Mouse (Mus musculus): ENCODE measurements around the gene Cldn7. TPM values are rescaled to one million over a fixed set of nuclear protein-coding genes. Genes with fewer than 3 reads are reported as not detected.

Cldn7 gene
- polyA plus RNA-seq, 1 experiment, result 0.38 TPM

- TF ChIP-seq POLR2A (IDR thresholded peaks at IDR 0.05; ENCODE audit: borderline replicate concordance, extremely low read depth, insufficient read depth, insufficient read length, poor library complexity, severe bottlenecking) (no peak), CTCF (IDR thresholded peaks at IDR 0.05; ENCODE audit: borderline replicate concordance, extremely low read depth, insufficient read depth, insufficient read length) (no peak)
- DNase-seq (ENCODE audit: low read depth), result no peak
These were observed 52.7 kb downstream of the Cldn7 start for GRCm38 (mm10) chr11:70017199-70017767.

Other genes with a start within 250 kb of the Cldn7 start
- gene Polr2a, start 206.1 kb upstream of the Cldn7 start, polyA plus RNA-seq (2012; rRNA removed), result 35.8 and 71.0 TPM in 2 replicates
- 0.68 and 1.1 TPM in 2 replicates for gene Slc35g3, start 202.8 kb upstream of the Cldn7 start, polyA plus RNA-seq (2012; rRNA removed)
- 10.0 and 12.1 TPM in 2 replicates for gene Zbtb4, start 198.9 kb upstream of the Cldn7 start, polyA plus RNA-seq (2012; rRNA removed)
- gene Chrnb1, start 168.8 kb upstream of the Cldn7 start, polyA plus RNA-seq (2012; rRNA removed), result 3.0 and 4.2 TPM in 2 replicates
- 20.4 and 20.9 TPM in 2 replicates for gene Fgf11, start 162.9 kb upstream of the Cldn7 start, polyA plus RNA-seq (2012; rRNA removed)
- gene Tmem102, start 159.2 kb upstream of the Cldn7 start, polyA plus RNA-seq (2012; rRNA removed), result 0.30 and 0.36 TPM in 2 replicates
- not detected in 2 replicates for gene Gm39566, start 149.5 kb upstream of the Cldn7 start, polyA plus RNA-seq (2012; rRNA removed)
- gene Spem2, start 146.3 kb upstream of the Cldn7 start, polyA plus RNA-seq (2012; rRNA removed), result not detected in 2 replicates
- 1.3 and 1.4 TPM in 2 replicates for gene Spem1, start 142.6 kb upstream of the Cldn7 start, polyA plus RNA-seq (2012; rRNA removed)
- gene Nlgn2, start 127.0 kb upstream of the Cldn7 start, polyA plus RNA-seq (2012; rRNA removed), result 123 and 183 TPM in 2 replicates
- gene Tmem256, start 126.3 kb upstream of the Cldn7 start, polyA plus RNA-seq (2012; rRNA removed), result 167 and 271 TPM in 2 replicates
- gene Plscr3, start 118.4 kb upstream of the Cldn7 start, polyA plus RNA-seq (2012; rRNA removed), result 86.3 and 105 TPM in 2 replicates
- gene Tnk1, start 106.0 kb upstream of the Cldn7 start, polyA plus RNA-seq (2012; rRNA removed), result 0.18 and 0.29 TPM in 2 replicates
- gene Tmem95, start 86.8 kb upstream of the Cldn7 start, polyA plus RNA-seq (2012; rRNA removed), result not detected in 2 replicates
- 1.6 and 1.9 TPM in 2 replicates for gene Kctd11, start 83.4 kb upstream of the Cldn7 start, polyA plus RNA-seq (2012; rRNA removed)
- 0.59 and 0.82 TPM in 2 replicates for gene Acap1, start 69.2 kb upstream of the Cldn7 start, polyA plus RNA-seq (2012; rRNA removed)
- gene 2810408A11Rik, start 63.8 kb upstream of the Cldn7 start, polyA plus RNA-seq (2012; rRNA removed), result 8.5 and 9.5 TPM in 2 replicates
- 118 and 129 TPM in 2 replicates for gene Neurl4, start 63.7 kb upstream of the Cldn7 start, polyA plus RNA-seq (2012; rRNA removed)
- gene Gps2, start 50.9 kb upstream of the Cldn7 start, polyA plus RNA-seq (2012; rRNA removed), result 80.8 and 109 TPM in 2 replicates
- gene Eif5a, start 42.8 kb upstream of the Cldn7 start, polyA plus RNA-seq (2012; rRNA removed), result 727 and 821 TPM in 2 replicates
- gene Ybx2, start 29.0 kb upstream of the Cldn7 start, polyA plus RNA-seq (2012; rRNA removed), result 45.0 and 67.9 TPM in 2 replicates
- 5.2 and 12.5 TPM in 2 replicates for gene Slc2a4, start 16.6 kb upstream of the Cldn7 start, polyA plus RNA-seq (2012; rRNA removed)
- gene Ctdnep1, start 16.4 kb downstream of the Cldn7 start, polyA plus RNA-seq (2012; rRNA removed), result 98.1 and 110 TPM in 2 replicates
- gene Elp5, start 17.7 kb downstream of the Cldn7 start, polyA plus RNA-seq (2012; rRNA removed), result 127 and 159 TPM in 2 replicates
- gene Gabarap, start 26.4 kb downstream of the Cldn7 start, polyA plus RNA-seq (2012; rRNA removed), result 457 and 501 TPM in 2 replicates
- 49.2 and 54.9 TPM in 2 replicates for gene Phf23, start 31.0 kb downstream of the Cldn7 start, polyA plus RNA-seq (2012; rRNA removed)
- gene Dvl2, start 35.8 kb downstream of the Cldn7 start, polyA plus RNA-seq (2012; rRNA removed), result 36.8 and 45.7 TPM in 2 replicates
- gene Acadvl, start 50.6 kb downstream of the Cldn7 start, polyA plus RNA-seq (2012; rRNA removed), result 36.0 and 43.9 TPM in 2 replicates
- gene Dlg4, start 52.2 kb downstream of the Cldn7 start, polyA plus RNA-seq (2012; rRNA removed), result 231 and 306 TPM in 2 replicates
- gene Asgr1, start 89.3 kb downstream of the Cldn7 start, polyA plus RNA-seq (2012; rRNA removed), result 1.2 and 1.8 TPM in 2 replicates
- 0.09 TPM in 1 of 2 replicates, not detected in the other for gene Asgr2, start 127.9 kb downstream of the Cldn7 start, polyA plus RNA-seq (2012; rRNA removed)
- gene Mgl2, start 165.6 kb downstream of the Cldn7 start, polyA plus RNA-seq (2012; rRNA removed), result 0.33 and 0.37 TPM in 2 replicates
- gene Clec10a, start 191.4 kb downstream of the Cldn7 start, polyA plus RNA-seq (2012; rRNA removed), result 0.60 and 0.86 TPM in 2 replicates
- 2.8 and 3.8 TPM in 2 replicates for gene Slc16a11, start 248.0 kb downstream of the Cldn7 start, polyA plus RNA-seq (2012; rRNA removed)

Data from brain, embryonic 14.5 days (tissue).